Mouse (Mus musculus): ENCODE measurements around the gene Cep85l. TPM values are rescaled to one million over a fixed set of nuclear protein-coding genes. Genes with fewer than 3 reads are reported as not detected.
A peak's percentile ranks its signal among the peaks of the same experiment; 100 is the strongest.

The Cep85l gene
- total and polyA plus RNA-seq, 3 experiments: 4.3 to 16.5 (median 16.2) TPM

GRCm38 (mm10) chr10:53402293-53402692 lies 22.5 kb upstream of the Cep85l start:
- H3K4me1 ChIP-seq (ENCODE audit: control insufficient read depth, insufficient read depth, low read length): peaks cover 6% of the 10 kb centered on the region
- no peak for TF ChIP-seq EP300 (IDR thresholded peaks at IDR 0.05; ENCODE audit: insufficient read depth, low read depth, low read length)
- no peak for TF ChIP-seq CTCF (IDR thresholded peaks at IDR 0.05)
- TF ChIP-seq POLR2A (IDR thresholded peaks at IDR 0.05; ENCODE audit: insufficient read depth, low read depth, low read length): no peak
- H3K36me3 ChIP-seq (ENCODE audit: control insufficient read depth, insufficient read depth, low read length): peaks cover 2% of the 10 kb centered on the region
- no peak for DNase-seq
- no peaks in the 10 kb centered on the region for H3K79me2 ChIP-seq (replicated peaks; ENCODE audit: control insufficient read depth, insufficient read depth, low read length)
- H3K27ac ChIP-seq: no peak overlapping the region
- no peak overlapping the region for H3K9ac ChIP-seq (ENCODE audit: low read depth, low read length)
- H3K4me3 ChIP-seq: no peak overlapping the region
- intact Hi-C loops (cut with DNase I): no loop called here
- no peaks in the 10 kb centered on the region for H3K27me3 ChIP-seq (ENCODE audit: control insufficient read depth, insufficient read depth, low read length)

GRCm38 (mm10) chr10:53399053-53399452 lies 19.3 kb upstream of the Cep85l start:
- no peak for DNase-seq
- WGBS: 49% methylated on average over 3 of the region's 3 CpGs
- Histone ChIP-seq H3K79me2 (replicated peaks; ENCODE audit: control insufficient read depth, insufficient read depth, low read length) (no peaks in the 10 kb centered on the region), H3K9ac (ENCODE audit: low read depth, low read length) (peak overlapping the region; percentile 57; the same call in 1 of the 2 replicates), H3K27me3 (ENCODE audit: control insufficient read depth, insufficient read depth, low read length) (no peaks in the 10 kb centered on the region), H3K27ac (peak overlapping the region; percentile 73), H3K4me1 (ENCODE audit: control insufficient read depth, insufficient read depth, low read length) (peaks cover 5% of the 10 kb centered on the region), H3K4me3 (no peak overlapping the region), H3K36me3 (ENCODE audit: control insufficient read depth, insufficient read depth, low read length) (peaks cover 2% of the 10 kb centered on the region)
- intact Hi-C loops (cut with DNase I): loop anchor here (2.0 to 5.0 kb wide), 2 partner anchors 14 to 108 kb away; no protein-coding TSS in a partner anchor
- TF ChIP-seq EP300 (IDR thresholded peaks at IDR 0.05; ENCODE audit: insufficient read depth, low read depth, low read length) (no peak), CTCF (IDR thresholded peaks at IDR 0.05) (no peak), POLR2A (IDR thresholded peaks at IDR 0.05; ENCODE audit: insufficient read depth, low read depth, low read length) (no peak)

- Histone ChIP-seq H3K4me1 (ENCODE audit: control insufficient read depth, insufficient read depth, low read length) (peaks cover 5% of the 10 kb centered on the region), H3K36me3 (ENCODE audit: control insufficient read depth, insufficient read depth, low read length) (peaks cover 2% of the 10 kb centered on the region), H3K4me3 (peak overlapping the region; percentile 44), H3K27me3 (ENCODE audit: control insufficient read depth, insufficient read depth, low read length) (no peaks in the 10 kb centered on the region), H3K9ac (ENCODE audit: low read depth, low read length) (peak overlapping the region; percentile 63), H3K27ac (peak overlapping the region; percentile 94), H3K79me2 (replicated peaks; ENCODE audit: control insufficient read depth, insufficient read depth, low read length) (no peaks in the 10 kb centered on the region; the same call in 1 of the 2 replicates)
- peak; percentile 72 to 76 for DNase-seq
- TF ChIP-seq POLR2A (IDR thresholded peaks at IDR 0.05; ENCODE audit: insufficient read depth, low read depth, low read length) (peak; percentile 95), CTCF (IDR thresholded peaks at IDR 0.05) (no peak), EP300 (IDR thresholded peaks at IDR 0.05; ENCODE audit: insufficient read depth, low read depth, low read length) (peak; percentile 88)
- intact Hi-C loops (cut with DNase I): loop anchor here (1.0 to 5.0 kb wide), 6 partner anchors 14 to 109 kb away; partner anchors contain the start of gene Cep85l
- WGBS: 3% methylated on average over 9 of the region's 9 CpGs
Measured at GRCm38 (mm10) chr10:53398540-53398902, 18.8 kb upstream of the Cep85l start.

GRCm38 (mm10) chr10:53397846-53398539 lies 18.2 kb upstream of the Cep85l start:
- TF ChIP-seq EP300 (IDR thresholded peaks at IDR 0.05; ENCODE audit: insufficient read depth, low read depth, low read length) (no peak), POLR2A (IDR thresholded peaks at IDR 0.05; ENCODE audit: insufficient read depth, low read depth, low read length) (no peak)
- no peaks in the 10 kb centered on the region; the same call in 1 of the 2 replicates for H3K79me2 ChIP-seq (replicated peaks; ENCODE audit: control insufficient read depth, insufficient read depth, low read length)
- peaks cover 5% of the 10 kb centered on the region for H3K4me1 ChIP-seq (ENCODE audit: control insufficient read depth, insufficient read depth, low read length)
- 27% methylated on average over 10 of the region's 10 CpGs for WGBS
- H3K27me3 ChIP-seq (ENCODE audit: control insufficient read depth, insufficient read depth, low read length): no peaks in the 10 kb centered on the region
- DNase-seq: no peak
- peaks cover 2% of the 10 kb centered on the region for H3K36me3 ChIP-seq (ENCODE audit: control insufficient read depth, insufficient read depth, low read length)
- peak overlapping the region; percentile 94 for H3K27ac ChIP-seq
- intact Hi-C loops (cut with DNase I): loop anchor here (1.0 to 5.0 kb wide), 6 partner anchors 15 to 109 kb away; partner anchors contain the start of gene Cep85l
- peak overlapping the region; percentile 44 for H3K4me3 ChIP-seq
- peak overlapping the region; percentile 63 for H3K9ac ChIP-seq (ENCODE audit: low read depth, low read length)

GRCm38 (mm10) chr10:53394923-53395629 lies 15.3 kb upstream of the Cep85l start:
- no peak overlapping the region for H3K4me3 ChIP-seq
- intact Hi-C loops (cut with DNase I): loop anchor here (5.0 kb wide), 1 partner anchor 112 kb away; no protein-coding TSS in a partner anchor
- WGBS: 85% methylated on average over 9 of the region's 9 CpGs
- peaks cover 2% of the 10 kb centered on the region for H3K36me3 ChIP-seq (ENCODE audit: control insufficient read depth, insufficient read depth, low read length)
- no peak for DNase-seq
- H3K27ac ChIP-seq: no peak overlapping the region
- H3K79me2 ChIP-seq (replicated peaks; ENCODE audit: control insufficient read depth, insufficient read depth, low read length): no peaks in the 10 kb centered on the region; the same call in 1 of the 2 replicates
- TF ChIP-seq POLR2A (IDR thresholded peaks at IDR 0.05; ENCODE audit: insufficient read depth, low read depth, low read length): no peak
- no peak for TF ChIP-seq CTCF (IDR thresholded peaks at IDR 0.05)
- no peak for TF ChIP-seq EP300 (IDR thresholded peaks at IDR 0.05; ENCODE audit: insufficient read depth, low read depth, low read length)
- H3K9ac ChIP-seq (ENCODE audit: low read depth, low read length): no peak overlapping the region
- peaks cover 2% of the 10 kb centered on the region for H3K4me1 ChIP-seq (ENCODE audit: control insufficient read depth, insufficient read depth, low read length)
- H3K27me3 ChIP-seq (ENCODE audit: control insufficient read depth, insufficient read depth, low read length): no peaks in the 10 kb centered on the region

Data from heart, adult 2 months (tissue).